Mouse (Mus musculus): ENCODE results near the gene Phyhipl.

Gene Phyhipl

GRCm38 (mm10) chr10:70655828-70656227, at the start of gene Phyhipl:
Gene Phyhipl (minus strand): TSS chr10:70655965.
- CTCF ChIA-PET, result no interaction called here

GRCm38 (mm10) chr10:70703211-70703610, 47.4 kb upstream of the Phyhipl start:
- POLR2A ChIA-PET, result interaction anchor here in 1 of 4 experiments (0.6 kb wide), 1 partner anchor 40 kb away, joined by 3 read pairs; no protein-coding TSS in a partner anchor
- CTCF ChIA-PET, result no interaction called here

More at GRCm38 (mm10) chr10:70655828-70656227, at the start of gene Phyhipl:
- POLR2A ChIA-PET, result no interaction called here

- CTCF ChIA-PET, result no interaction called here
Observed at GRCm38 (mm10) chr10:70699581-70699980, 43.8 kb upstream of the Phyhipl start.

GRCm38 (mm10) chr10:70698014-70698413, 42.2 kb upstream of the Phyhipl start:
- CTCF ChIA-PET, result no interaction called here
- POLR2A ChIA-PET, result no interaction called here

More at GRCm38 (mm10) chr10:70699581-70699980, 43.8 kb upstream of the Phyhipl start:
- POLR2A ChIA-PET, result interaction anchor here in 1 of 4 experiments (1.3 kb wide), 1 partner anchor 14 kb away, joined by 3 read pairs; no protein-coding TSS in a partner anchor

- POLR2A ChIA-PET, result no interaction called here
- CTCF ChIA-PET, result interaction anchor here in 2 of 4 experiments (0.5 to 0.6 kb wide), 2 partner anchors 118 to 267 kb away, joined by 3 read pairs; no protein-coding TSS in a partner anchor
Observed at GRCm38 (mm10) chr10:70696748-70697585, 41.2 kb upstream of the Phyhipl start.

GRCm38 (mm10) chr10:70689346-70689745, 33.6 kb upstream of the Phyhipl start:
- POLR2A ChIA-PET, result no interaction called here
- CTCF ChIA-PET, result interaction anchor here in 1 of 4 experiments (1.0 kb wide), 1 partner anchor 70 kb away, joined by 3 read pairs; no protein-coding TSS in a partner anchor

GRCm38 (mm10) chr10:70688881-70689280, 33.1 kb upstream of the Phyhipl start:
- ChIA-PET POLR2A (no interaction called here), CTCF (interaction anchor here in 1 of 4 experiments (1.0 kb wide), 1 partner anchor 71 kb away, joined by 3 read pairs; no protein-coding TSS in a partner anchor)

- CTCF ChIA-PET, result no interaction called here
- POLR2A ChIA-PET, result interaction anchor here in 1 of 4 experiments (0.9 kb wide), 1 partner anchor 32 kb away, joined by 3 read pairs; no protein-coding TSS in a partner anchor
Observed at GRCm38 (mm10) chr10:70686941-70687703, 31.4 kb upstream of the Phyhipl start.

- CTCF ChIA-PET, result interaction anchor here in 1 of 4 experiments (0.6 kb wide), 1 partner anchor 448 kb away, joined by 3 read pairs; no protein-coding TSS in a partner anchor
- POLR2A ChIA-PET, result interaction anchor here in 1 of 4 experiments (0.9 kb wide), 1 partner anchor 31 kb away, joined by 3 read pairs; no protein-coding TSS in a partner anchor
Observed at GRCm38 (mm10) chr10:70686505-70686904, 30.7 kb upstream of the Phyhipl start.

- ChIA-PET CTCF (no interaction called here), POLR2A (no interaction called here)
Observed at GRCm38 (mm10) chr10:70683508-70683907, 27.7 kb upstream of the Phyhipl start.

- ChIA-PET CTCF (interaction anchor here in 1 of 4 experiments (0.5 kb wide), 1 partner anchor 683 kb away, joined by 3 read pairs; no protein-coding TSS in a partner anchor), POLR2A (no interaction called here)
Observed at GRCm38 (mm10) chr10:70677946-70678345, 22.2 kb upstream of the Phyhipl start.

- ChIA-PET POLR2A (no interaction called here), CTCF (no interaction called here)
Observed at GRCm38 (mm10) chr10:70656272-70656671, 507 bp upstream of the Phyhipl start.

- CTCF ChIA-PET, result no interaction called here
- POLR2A ChIA-PET, result interaction anchor here in 1 of 4 experiments (0.6 to 0.9 kb wide), 2 partner anchors 32 to 1977 kb away, joined by 3 to 8 read pairs; no protein-coding TSS in a partner anchor
Observed at GRCm38 (mm10) chr10:70654655-70655054, 1.1 kb downstream of the Phyhipl start.

GRCm38 (mm10) chr10:70654139-70654538, 1.6 kb downstream of the Phyhipl start:
- ChIA-PET POLR2A (no interaction called here), CTCF (interaction anchor here in 1 of 4 experiments (0.6 kb wide), 1 partner anchor 320 kb away, joined by 3 read pairs; no protein-coding TSS in a partner anchor)

- POLR2A ChIA-PET, result interaction anchor here in 1 of 4 experiments (0.6 kb wide), 1 partner anchor 65 kb away, joined by 8 read pairs; no protein-coding TSS in a partner anchor
Observed at GRCm38 (mm10) chr10:70651769-70652648, 3.8 kb downstream of the Phyhipl start.

GRCm38 (mm10) chr10:70648831-70649230, 6.9 kb downstream of the Phyhipl start:
- ChIA-PET POLR2A (no interaction called here), CTCF (interaction anchor here in 1 of 4 experiments (0.6 kb wide), 1 partner anchor 315 kb away, joined by 6 read pairs; no protein-coding TSS in a partner anchor)

More at GRCm38 (mm10) chr10:70651769-70652648, 3.8 kb downstream of the Phyhipl start:
- CTCF ChIA-PET, result no interaction called here

- POLR2A ChIA-PET, result interaction anchor here in 1 of 4 experiments (0.8 kb wide), 1 partner anchor 33 kb away, joined by 3 read pairs; no protein-coding TSS in a partner anchor
- CTCF ChIA-PET, result no interaction called here
Observed at GRCm38 (mm10) chr10:70643131-70643530, 12.6 kb downstream of the Phyhipl start.

- ChIA-PET CTCF (no interaction called here), POLR2A (no interaction called here)
Observed at GRCm38 (mm10) chr10:70640896-70641596, 14.7 kb downstream of the Phyhipl start.

All from embryonic stem cell, embryonic (primary cell).